Mouse (Mus musculus) embryonic facial prominence, embryonic 15.5 days (tissue): Measurements from ENCODE around the gene Arl3. TPM values are rescaled to one million over a fixed set of nuclear protein-coding genes. Genes with fewer than 3 reads are reported as not detected.

ENCODE experiments used
- ATAC-seq: fragments of 200-750 bp; cut with Nextera tagmentation; 2 replicates; pipeline ENCODE4 v1.8.0; 2017; ENCODE audit warnings: low read depth, moderate TSS enrichment; ENCODE audit not compliant: insufficient number of reproducible peaks, low FRiP score, low TSS enrichment
- H3K27ac ChIP-seq: fragments of 300-500 bp; sonication (generic); replicated peaks from 2 replicates; pipeline ENCODE4 v1.5.1; 2015; ENCODE audit warnings: mild to moderate bottlenecking, inconsistent platforms
- H3K27me3 ChIP-seq: fragments of 300-500 bp; sonication (generic); 2 replicates; pipeline ENCODE4 v1.6.1; 2015; ENCODE audit warnings: inconsistent platforms
- H3K36me3 ChIP-seq: fragments of 300-500 bp; sonication (generic); 2 replicates; pipeline ENCODE4 v1.6.1; 2015; ENCODE audit warnings: mild to moderate bottlenecking, inconsistent platforms
- H3K4me1 ChIP-seq: fragments of 300-500 bp; sonication (generic); 2 replicates; pipeline ENCODE4 v1.6.1; 2015; ENCODE audit warnings: inconsistent platforms
- H3K4me2 ChIP-seq: fragments of 300-500 bp; sonication (generic); replicated peaks from 2 replicates; pipeline ENCODE4 v1.6.1; 2015; ENCODE audit warnings: mild to moderate bottlenecking, inconsistent platforms
- H3K4me3 ChIP-seq: fragments of 300-500 bp; sonication (generic); replicated peaks from 2 replicates; pipeline ENCODE4 v1.5.1; 2015; ENCODE audit warnings: mild to moderate bottlenecking, inconsistent platforms
- H3K9ac ChIP-seq: fragments of 300-500 bp; sonication (generic); 2 replicates; pipeline ENCODE4 v1.6.1; 2015; ENCODE audit warnings: inconsistent platforms
- H3K9me3 ChIP-seq: fragments of 300-500 bp; sonication (generic); replicated peaks from 2 replicates; pipeline ENCODE4 v1.6.1; 2016; ENCODE audit warnings: inconsistent platforms
- WGBS: fragments of 180-500 bp; shearing (Covaris S2); methylation state at CpG from one replicate; pipeline ENCODE4 v1.1.7; 2015; 5-methylcytosine and 5-hydroxymethylcytosine counted together
- polyA plus RNA-seq: library from polyadenylated mRNA; unstranded; fragments of >200 nt; fragmentation: Nextera tagmentation; extraction: Ambion mirVana; gene quantifications from 2 replicates; pipeline ENCODE4 v1.2.1, GENCODE M21; 2015

Gene Arl3
- polyA plus RNA-seq, 1 experiment from 2014 or later: 149 TPM

- WGBS: 17% methylated on average over 10 of the region's 10 CpGs
Observed at GRCm38 (mm10) chr19:46532031-46532688, 40.8 kb downstream of the Arl3 start.

GRCm38 (mm10) chr19:46531071-46532030, 41.6 kb downstream of the Arl3 start:
- H3K9ac ChIP-seq: no peak overlapping the region
- WGBS: 5% methylated on average over 16 of the region's 16 CpGs

More at GRCm38 (mm10) chr19:46532031-46532688, 40.8 kb downstream of the Arl3 start:
- no peaks in the 10 kb centered on the region for H3K27me3 ChIP-seq
- H3K4me2 ChIP-seq: no peak overlapping the region
- peak overlapping the region; percentile 83 for H3K27ac ChIP-seq
- ATAC-seq: no peak
- H3K9ac ChIP-seq: no peak overlapping the region
- H3K9me3 ChIP-seq: no peaks in the 10 kb centered on the region
- peaks cover 65% of the 10 kb centered on the region for H3K4me1 ChIP-seq
- no peak overlapping the region for H3K4me3 ChIP-seq
- H3K36me3 ChIP-seq: peaks cover 5% of the 10 kb centered on the region; the same call in 1 of the 2 replicates

GRCm38 (mm10) chr19:46530449-46530990, 42.5 kb downstream of the Arl3 start:
- no peak for ATAC-seq

More at GRCm38 (mm10) chr19:46531071-46532030, 41.6 kb downstream of the Arl3 start:
- Histone ChIP-seq H3K4me1 (peaks cover 71% of the 10 kb centered on the region), H3K9me3 (no peaks in the 10 kb centered on the region), H3K4me3 (no peak overlapping the region), H3K4me2 (peak overlapping the region; percentile 19; the same call in 1 of the 2 replicates), H3K27ac (peak overlapping the region; percentile 83), H3K36me3 (peaks cover 5% of the 10 kb centered on the region; the same call in 1 of the 2 replicates), H3K27me3 (no peaks in the 10 kb centered on the region)
- no peak for ATAC-seq

GRCm38 (mm10) chr19:46529601-46530448, 43.2 kb downstream of the Arl3 start:
- no peak for ATAC-seq
- Histone ChIP-seq H3K27ac (peak overlapping the region; percentile 83), H3K4me3 (no peak overlapping the region), H3K9ac (0 out of 2 replicates have a peak overlapping the region, but pooled peaks have one; percentile 4), H3K27me3 (no peaks in the 10 kb centered on the region), H3K36me3 (no peaks in the 10 kb centered on the region), H3K4me2 (peak overlapping the region; percentile 50), H3K9me3 (no peaks in the 10 kb centered on the region), H3K4me1 (peaks cover 86% of the 10 kb centered on the region)
- WGBS: 15% methylated on average over 13 of the region's 13 CpGs

More at GRCm38 (mm10) chr19:46530449-46530990, 42.5 kb downstream of the Arl3 start:
- WGBS: 17% methylated on average over 8 of the region's 8 CpGs
- peaks cover 79% of the 10 kb centered on the region for H3K4me1 ChIP-seq
- no peaks in the 10 kb centered on the region for H3K9me3 ChIP-seq
- H3K4me3 ChIP-seq: no peak overlapping the region
- H3K27ac ChIP-seq: peak overlapping the region; percentile 83
- peak overlapping the region; percentile 19; the same call in 1 of the 2 replicates for H3K4me2 ChIP-seq
- H3K27me3 ChIP-seq: no peaks in the 10 kb centered on the region
- H3K36me3 ChIP-seq: no peaks in the 10 kb centered on the region; the same call in 1 of the 2 replicates
- H3K9ac ChIP-seq: no peak overlapping the region

- H3K4me3 ChIP-seq: peak overlapping the region; percentile 21
- H3K27ac ChIP-seq: peak overlapping the region; percentile 83
- H3K4me1 ChIP-seq: peaks cover 94% of the 10 kb centered on the region
- H3K4me2 ChIP-seq: peak overlapping the region; percentile 50
- H3K36me3 ChIP-seq: no peaks in the 10 kb centered on the region
- no peaks in the 10 kb centered on the region for H3K27me3 ChIP-seq
- no peak overlapping the region for H3K9ac ChIP-seq
- no peaks in the 10 kb centered on the region for H3K9me3 ChIP-seq
- peak; percentile 56 for ATAC-seq
- WGBS: 4% methylated on average over 20 of the region's 20 CpGs
Observed at GRCm38 (mm10) chr19:46528529-46529213, 44.3 kb downstream of the Arl3 start.

- WGBS: 21% methylated on average over 17 of the region's 17 CpGs
- Histone ChIP-seq H3K4me3 (peak overlapping the region; percentile 21), H3K9ac (no peak overlapping the region), H3K9me3 (no peaks in the 10 kb centered on the region), H3K4me1 (peaks cover 94% of the 10 kb centered on the region), H3K27me3 (no peaks in the 10 kb centered on the region), H3K4me2 (peak overlapping the region; percentile 50), H3K36me3 (no peaks in the 10 kb centered on the region), H3K27ac (peak overlapping the region; percentile 83; the same call in 1 of the 2 replicates)
- no peak for ATAC-seq
Observed at GRCm38 (mm10) chr19:46527632-46528528, 45.1 kb downstream of the Arl3 start.

GRCm38 (mm10) chr19:46525691-46526631, 47.0 kb downstream of the Arl3 start:
- Histone ChIP-seq H3K4me1 (peaks cover 85% of the 10 kb centered on the region), H3K27me3 (no peaks in the 10 kb centered on the region), H3K9me3 (no peaks in the 10 kb centered on the region), H3K27ac (no peak overlapping the region), H3K36me3 (no peaks in the 10 kb centered on the region), H3K4me3 (no peak overlapping the region), H3K4me2 (no peak overlapping the region), H3K9ac (no peak overlapping the region)
- no peak for ATAC-seq
- 41% methylated on average over 10 of the region's 10 CpGs for WGBS

- no peak for ATAC-seq
Observed at GRCm38 (mm10) chr19:46524601-46525321, 48.2 kb downstream of the Arl3 start.

More at GRCm38 (mm10) chr19:46524601-46525321, 48.2 kb downstream of the Arl3 start:
- Histone ChIP-seq H3K4me2 (peak overlapping the region; percentile 54), H3K4me3 (peak overlapping the region; percentile 29), H3K9me3 (no peaks in the 10 kb centered on the region), H3K9ac (no peak overlapping the region), H3K27me3 (no peaks in the 10 kb centered on the region), H3K36me3 (no peaks in the 10 kb centered on the region), H3K4me1 (peaks cover 78% of the 10 kb centered on the region), H3K27ac (peak overlapping the region; percentile 86)
- WGBS: 32% methylated on average over 14 of the region's 14 CpGs
